Mouse (Mus musculus): ENCODE results near the gene Prickle3. TPM values are rescaled to one million over a fixed set of nuclear protein-coding genes. Genes with fewer than 3 reads are reported as not detected.

Prickle3 gene
- 2.1 and 2.5 TPM in 2 replicates for polyA plus RNA-seq (2012; rRNA removed)

- Histone ChIP-seq H3K4me1 (ENCODE audit: control insufficient read depth, insufficient read depth, low read length) (no peaks in the 10 kb centered on the region), H3K27ac (ENCODE audit: insufficient read depth, low read length) (no peak within 1 kb of the TSS), H3K4me3 (ENCODE audit: insufficient read depth, low read length) (no peak within 1 kb of the TSS; the same call in 1 of the 2 replicates)
- TF ChIP-seq CTCF (IDR thresholded peaks at IDR 0.05; ENCODE audit: extremely low read depth, insufficient read depth, low read length) (no peak), POLR2A (IDR thresholded peaks at IDR 0.05; ENCODE audit: extremely low read depth, insufficient read depth, low read length) (no peak)
These were observed at the start of gene Prickle3 for GRCm38 (mm10) chrX:7657221-7657639. Gene Prickle3, plus strand, starts transcription at chrX:7657260.

GRCm38 (mm10) chrX:7610035-7610434 lies 47.0 kb upstream of the Prickle3 start:
- Histone ChIP-seq H3K4me1 (ENCODE audit: control insufficient read depth, insufficient read depth, low read length) (0 out of 2 replicates have a peak, but pooled peaks cover 2% of the 10 kb centered on the region), H3K27ac (ENCODE audit: insufficient read depth, low read length) (peak overlapping the region; percentile 90), H3K4me3 (ENCODE audit: insufficient read depth, low read length) (peak overlapping the region; percentile 67)
- TF ChIP-seq POLR2A (IDR thresholded peaks at IDR 0.05; ENCODE audit: extremely low read depth, insufficient read depth, low read length) (peak; percentile 38; the same call in 1 of the 2 replicates), CTCF (IDR thresholded peaks at IDR 0.05; ENCODE audit: extremely low read depth, insufficient read depth, low read length) (no peak)

DNA sequence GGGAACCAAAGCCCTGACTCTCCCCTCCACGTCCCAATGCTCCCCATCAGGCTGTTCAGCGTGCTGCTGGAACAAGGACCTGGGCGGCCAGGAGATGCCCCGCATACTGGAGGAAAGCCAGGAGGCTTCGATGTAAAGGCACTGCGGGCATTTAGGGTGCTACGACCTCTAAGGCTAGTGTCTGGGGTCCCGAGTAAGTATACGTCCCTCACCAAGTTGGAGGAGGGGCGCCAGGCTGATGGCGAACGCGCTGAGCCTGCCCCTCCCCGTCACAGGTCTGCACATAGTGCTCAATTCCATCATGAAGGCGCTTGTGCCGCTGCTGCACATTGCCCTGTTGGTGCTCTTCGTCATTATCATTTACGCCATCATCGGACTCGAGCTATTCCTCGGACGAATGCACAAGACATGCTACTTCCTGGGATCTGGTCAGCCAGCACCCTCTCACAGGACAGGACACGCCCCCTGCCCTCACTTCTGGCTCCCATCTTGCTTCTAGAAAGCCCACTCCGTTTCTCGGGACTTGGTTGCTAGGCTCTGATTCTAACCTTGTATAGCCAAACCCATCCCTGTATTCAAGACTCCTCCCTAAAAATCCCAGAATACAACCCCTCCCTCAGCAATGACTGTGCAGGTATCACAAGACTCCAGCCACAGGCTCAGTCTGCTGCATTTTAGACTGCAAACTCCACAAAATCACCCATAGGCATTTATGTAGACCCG lies 46.4 kb upstream of the Prickle3 start:
- Histone ChIP-seq H3K4me1 (ENCODE audit: control insufficient read depth, insufficient read depth, low read length) (0 out of 2 replicates have a peak, but pooled peaks cover 2% of the 10 kb centered on the region), H3K27ac (ENCODE audit: insufficient read depth, low read length) (peak overlapping the region; percentile 90), H3K4me3 (ENCODE audit: insufficient read depth, low read length) (peak overlapping the region; percentile 67)
- 0 out of 2 replicates have a peak, but pooled peaks have one; percentile 14 for TF ChIP-seq POLR2A (IDR thresholded peaks at IDR 0.05; ENCODE audit: extremely low read depth, insufficient read depth, low read length)
- no peak for TF ChIP-seq CTCF (IDR thresholded peaks at IDR 0.05; ENCODE audit: extremely low read depth, insufficient read depth, low read length)

DNA sequence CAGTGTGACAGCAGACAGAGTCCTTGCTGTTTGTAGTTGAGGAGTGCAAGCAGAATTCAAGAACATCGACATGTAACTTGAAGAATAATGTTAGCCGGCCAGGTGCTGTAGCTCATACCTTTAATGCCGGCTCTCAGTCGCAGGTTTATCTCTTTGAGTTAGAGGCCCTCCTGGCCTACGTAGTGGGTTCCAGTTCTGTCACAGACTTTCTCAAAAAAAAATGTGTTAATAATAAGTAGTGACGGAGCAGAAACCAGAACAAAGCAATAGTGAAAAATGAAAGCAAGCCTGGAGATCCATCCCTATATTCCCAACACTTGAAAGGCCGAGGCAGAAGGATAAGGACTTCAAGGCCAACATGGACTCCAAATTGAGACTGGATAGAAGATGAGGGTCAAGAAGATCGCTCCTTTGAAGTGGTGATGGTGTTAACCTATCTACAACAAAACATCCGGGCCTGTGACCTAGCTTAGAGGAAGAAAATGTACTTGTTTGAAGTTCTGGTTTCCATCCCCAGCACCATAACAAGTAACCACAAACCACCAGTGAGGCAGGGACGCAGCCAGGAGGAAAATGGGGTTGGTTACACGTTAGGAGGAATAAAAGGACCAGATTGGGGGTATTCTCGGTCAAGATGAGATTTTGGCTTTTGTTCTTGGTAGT lies 39.0 kb upstream of the Prickle3 start:
- Histone ChIP-seq H3K4me1 (ENCODE audit: control insufficient read depth, insufficient read depth, low read length) (0 out of 2 replicates have a peak, but pooled peaks cover 1% of the 10 kb centered on the region), H3K27ac (ENCODE audit: insufficient read depth, low read length) (no peak overlapping the region), H3K4me3 (ENCODE audit: insufficient read depth, low read length) (no peak overlapping the region)
- TF ChIP-seq POLR2A (IDR thresholded peaks at IDR 0.05; ENCODE audit: extremely low read depth, insufficient read depth, low read length), result no peak
- no peak for TF ChIP-seq CTCF (IDR thresholded peaks at IDR 0.05; ENCODE audit: extremely low read depth, insufficient read depth, low read length)

- no peak overlapping the region for H3K4me3 ChIP-seq (ENCODE audit: insufficient read depth, low read length)
- H3K27ac ChIP-seq (ENCODE audit: insufficient read depth, low read length), result no peak overlapping the region
- TF ChIP-seq CTCF (IDR thresholded peaks at IDR 0.05; ENCODE audit: extremely low read depth, insufficient read depth, low read length), result no peak
- no peak for TF ChIP-seq POLR2A (IDR thresholded peaks at IDR 0.05; ENCODE audit: extremely low read depth, insufficient read depth, low read length)
- peaks cover 1% of the 10 kb centered on the region; the same call in 1 of the 2 replicates for H3K4me1 ChIP-seq (ENCODE audit: control insufficient read depth, insufficient read depth, low read length)
These were observed 24.5 kb upstream of the Prickle3 start for GRCm38 (mm10) chrX:7632560-7632959.

DNA sequence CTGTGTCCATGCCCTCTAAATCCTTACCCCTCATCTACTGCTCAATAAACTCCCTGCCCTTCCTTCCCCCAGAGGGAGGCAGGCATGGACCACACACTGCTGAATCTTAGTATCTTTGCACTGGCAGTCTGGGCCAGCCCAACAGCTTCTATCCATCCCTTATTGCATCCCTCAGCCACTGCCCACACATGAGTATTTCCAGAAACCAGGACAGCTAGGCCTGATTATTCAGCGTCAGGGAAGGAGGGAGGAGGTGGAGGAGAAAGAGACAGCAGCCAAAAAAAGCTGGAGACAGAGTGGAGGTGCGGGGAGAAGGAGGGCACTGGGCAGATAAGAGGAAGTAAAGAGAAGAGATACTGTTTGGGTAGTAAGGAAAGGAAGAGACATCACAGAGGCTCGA lies 22.0 kb upstream of the Prickle3 start:
- H3K4me3 ChIP-seq (ENCODE audit: insufficient read depth, low read length), result no peak overlapping the region
- H3K27ac ChIP-seq (ENCODE audit: insufficient read depth, low read length), result peak overlapping the region; percentile 78
- TF ChIP-seq POLR2A (IDR thresholded peaks at IDR 0.05; ENCODE audit: extremely low read depth, insufficient read depth, low read length) (no peak), CTCF (IDR thresholded peaks at IDR 0.05; ENCODE audit: extremely low read depth, insufficient read depth, low read length) (no peak)
- peaks cover 1% of the 10 kb centered on the region; the same call in 1 of the 2 replicates for H3K4me1 ChIP-seq (ENCODE audit: control insufficient read depth, insufficient read depth, low read length)

DNA sequence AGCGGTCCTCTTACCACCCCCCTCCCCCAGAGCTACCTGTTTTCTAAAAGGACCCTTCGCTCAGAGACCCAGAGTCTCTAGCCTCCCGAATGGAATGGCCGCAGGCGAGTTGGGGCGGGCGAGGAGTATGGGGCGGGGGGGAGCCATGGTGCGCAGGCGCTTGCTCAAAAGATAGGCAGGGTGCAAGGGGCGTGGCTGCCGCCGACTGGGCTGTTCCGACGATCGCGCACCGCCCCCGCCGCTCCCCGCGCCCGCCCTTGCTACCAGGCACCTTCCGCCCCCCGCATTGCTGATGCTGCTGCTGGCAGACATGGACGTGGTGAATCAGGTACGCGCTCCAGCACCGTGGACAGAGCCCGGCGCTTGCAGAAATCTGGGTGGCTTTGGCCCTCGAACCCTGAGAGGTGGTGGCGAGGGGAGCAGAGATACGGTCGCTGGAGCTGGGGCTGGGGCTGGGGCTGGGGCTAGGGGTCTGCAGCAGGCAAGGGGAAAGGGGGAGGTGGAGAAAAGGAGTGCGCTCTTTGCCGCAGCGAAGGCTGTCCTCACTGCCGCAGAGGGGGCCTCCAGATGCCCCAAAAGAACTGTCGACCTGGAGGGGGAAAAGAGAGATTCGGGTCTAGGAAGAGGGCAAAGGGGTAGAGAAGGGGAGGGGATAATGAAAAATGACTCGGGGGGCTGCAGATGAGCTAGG lies 18.5 kb upstream of the Prickle3 start, which contains the start of gene Syp:
TSS of gene Syp (plus strand) at position 71 of the 691 bp plus-strand sequence.
- TF ChIP-seq CTCF (IDR thresholded peaks at IDR 0.05; ENCODE audit: extremely low read depth, insufficient read depth, low read length) (no peak), POLR2A (IDR thresholded peaks at IDR 0.05; ENCODE audit: extremely low read depth, insufficient read depth, low read length) (no peak)
- Histone ChIP-seq H3K4me3 (ENCODE audit: insufficient read depth, low read length) (peak within 1 kb of the TSS; percentile 92), H3K4me1 (ENCODE audit: control insufficient read depth, insufficient read depth, low read length) (peaks cover 5% of the 10 kb centered on the region), H3K27ac (ENCODE audit: insufficient read depth, low read length) (peak within 1 kb of the TSS; percentile 93)

- Histone ChIP-seq H3K27ac (ENCODE audit: insufficient read depth, low read length) (peak overlapping the region; percentile 93), H3K4me1 (ENCODE audit: control insufficient read depth, insufficient read depth, low read length) (peaks cover 7% of the 10 kb centered on the region), H3K4me3 (ENCODE audit: insufficient read depth, low read length) (peak overlapping the region; percentile 92)
- TF ChIP-seq CTCF (IDR thresholded peaks at IDR 0.05; ENCODE audit: extremely low read depth, insufficient read depth, low read length), result no peak
- no peak for TF ChIP-seq POLR2A (IDR thresholded peaks at IDR 0.05; ENCODE audit: extremely low read depth, insufficient read depth, low read length)
These were observed 17.3 kb upstream of the Prickle3 start for GRCm38 (mm10) chrX:7639536-7640325.

Measured in cortical plate, adult 2 months (tissue).